Mouse (Mus musculus) thymus, adult 2 months (tissue): ENCODE data around the gene Gabarapl1. TPM values are rescaled to one million over a fixed set of nuclear protein-coding genes. Genes with fewer than 3 reads are reported as not detected.

Source experiments
- DNase-seq: peaks from one replicate; pipeline ENCODE4 v3.0.0; 2021
- H3K27ac ChIP-seq: fragments of 200-500 bp; 2 replicates; pipeline ENCODE4 v1.5.1; 2012; ENCODE audit warnings: low read length, control low read depth; ENCODE audit not compliant: control insufficient read depth, insufficient read depth
- H3K27me3 ChIP-seq: fragments of 200-500 bp; 2 replicates; pipeline ENCODE4 v1.6.1; 2012; ENCODE audit warnings: mild to moderate bottlenecking, low read length, moderate library complexity, mixed read lengths; ENCODE audit not compliant: control insufficient read depth, insufficient read depth
- H3K36me3 ChIP-seq: fragments of 200-500 bp; 2 replicates; pipeline ENCODE4 v1.6.1; 2012; ENCODE audit warnings: mild to moderate bottlenecking, low read length, moderate library complexity; ENCODE audit not compliant: control insufficient read depth, insufficient read depth
- H3K4me1 ChIP-seq: fragments of 200-500 bp; replicated peaks from 2 replicates; pipeline ENCODE4 v1.6.1; 2012; ENCODE audit warnings: low read length; ENCODE audit not compliant: control insufficient read depth, insufficient read depth
- H3K4me3 ChIP-seq: fragments of 200-500 bp; 2 replicates; pipeline ENCODE4 v1.5.1; 2012; ENCODE audit warnings: mild to moderate bottlenecking, low read length, control low read depth, moderate library complexity; ENCODE audit not compliant: control insufficient read depth, insufficient read depth
- CTCF ChIP-seq: fragments of 200-500 bp; IDR thresholded peaks from 2 replicates; pipeline ENCODE4 v1.5.1; 2012; ENCODE audit warnings: mild to moderate bottlenecking, control low read depth, low read length, moderate library complexity, borderline replicate concordance; ENCODE audit not compliant: control insufficient read depth, poor library complexity, insufficient read depth; ENCODE audit errors: extremely low read depth
- POLR2A ChIP-seq: fragments of 200-500 bp; IDR thresholded peaks from 2 replicates; pipeline ENCODE4 v1.6.1; 2012; ENCODE audit warnings: mild to moderate bottlenecking, low read length, control low read depth, moderate library complexity; ENCODE audit not compliant: control insufficient read depth, poor library complexity, insufficient read depth; ENCODE audit errors: extremely low read depth
- WGBS: fragments of 180-500 bp; shearing (Covaris S2); methylation state at CpG from one replicate; pipeline ENCODE4 v1.1.7; 2018; 5-methylcytosine and 5-hydroxymethylcytosine counted together
- polyA plus RNA-seq: library from polyadenylated mRNA; depleted of rRNA; stranded (reverse); fragments of >200 nt; gene quantifications from 2 replicates; pipeline ENCODE4 v1.2.3, GENCODE M21; 2012

Gene Gabarapl1
- polyA plus RNA-seq, 1 experiment = 29.8 TPM

DNA sequence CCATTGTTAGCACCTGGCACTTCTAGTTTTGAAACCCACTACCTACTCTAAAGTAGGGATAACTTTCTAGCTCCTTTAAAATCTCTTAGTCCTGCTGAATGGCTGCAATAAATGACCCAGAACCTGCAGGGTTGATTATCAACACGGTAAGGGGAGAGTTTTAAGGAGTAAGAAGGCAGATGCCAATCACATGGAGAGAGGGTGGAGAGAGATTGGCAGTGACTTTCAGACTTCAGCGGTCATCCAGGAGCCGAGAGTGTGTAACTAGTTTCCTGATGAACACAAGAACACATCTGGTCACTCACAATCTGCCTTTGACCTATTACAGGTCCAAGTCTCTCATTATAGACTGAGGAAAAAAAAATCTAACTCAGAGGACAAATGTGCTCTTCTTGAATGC is 20.6 kb upstream of the Gabarapl1 start, which contains the start of gene Tmem52b:
Gene Tmem52b (plus strand): TSS at position 189 of the 400 bp plus-strand sequence.
- Histone ChIP-seq H3K27me3 (no peaks in the 10 kb centered on the region), H3K36me3 (no peaks in the 10 kb centered on the region), H3K4me1 (no peaks in the 10 kb centered on the region), H3K4me3 (no peak within 1 kb of the TSS), H3K27ac (no peak within 1 kb of the TSS)
- 75% methylated on average over 3 of the region's 3 CpGs for WGBS
- TF ChIP-seq CTCF (no peak), POLR2A (no peak)
- DNase-seq = no peak

DNA sequence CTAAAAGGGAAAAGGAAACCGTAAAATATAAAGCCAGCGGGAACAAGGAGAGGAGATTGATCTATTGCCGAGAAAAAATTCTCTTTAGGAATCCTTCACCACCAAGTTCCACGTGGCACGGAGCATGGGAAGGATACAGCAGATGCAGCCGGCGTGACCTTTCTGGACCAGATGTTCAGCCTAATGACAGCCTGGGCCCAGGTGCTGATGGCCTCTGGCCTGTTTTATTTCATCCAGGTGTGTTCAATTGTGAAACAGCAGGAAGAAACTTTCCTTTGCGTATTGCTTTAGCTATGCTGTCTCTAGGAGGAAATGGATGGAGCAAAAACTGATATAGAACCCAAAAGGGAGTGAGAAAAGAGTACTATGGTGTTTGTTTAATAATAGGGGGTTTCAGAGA is 20.1 kb upstream of the Gabarapl1 start:
- Histone ChIP-seq H3K36me3 (no peaks in the 10 kb centered on the region), H3K27ac (no peak overlapping the region), H3K4me3 (no peak overlapping the region), H3K27me3 (no peaks in the 10 kb centered on the region), H3K4me1 (no peaks in the 10 kb centered on the region)
- WGBS = 81% methylated on average over 8 of the region's 8 CpGs
- DNase-seq = no peak
- no peak for TF ChIP-seq CTCF
- no peak for TF ChIP-seq POLR2A

DNA sequence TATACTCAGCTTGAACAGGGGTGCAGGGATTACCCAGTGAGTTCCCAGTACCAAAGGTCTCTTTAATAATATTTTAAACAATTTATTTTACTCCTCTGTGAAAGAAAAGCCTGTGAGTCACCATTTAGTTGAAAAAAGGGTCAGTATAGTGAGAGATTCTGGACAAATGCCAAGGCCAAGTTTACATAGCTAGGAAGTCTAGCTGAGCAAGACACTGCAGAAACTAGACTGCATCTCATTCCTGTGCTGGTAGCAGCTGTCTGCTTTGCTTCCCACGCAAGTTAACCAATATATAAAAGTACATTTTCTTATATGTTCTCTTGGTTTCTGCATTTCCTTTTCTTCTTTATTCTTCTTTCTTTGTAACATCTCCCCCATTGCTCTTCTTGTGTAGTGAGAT is 19.6 kb upstream of the Gabarapl1 start:
- TF ChIP-seq POLR2A (no peak), CTCF (no peak)
- H3K27me3 ChIP-seq = no peaks in the 10 kb centered on the region
- no peak for DNase-seq
- no peaks in the 10 kb centered on the region for H3K4me1 ChIP-seq
- WGBS = 66% methylated on average over 1 of the region's 1 CpGs
- H3K27ac ChIP-seq = no peak overlapping the region
- no peaks in the 10 kb centered on the region for H3K36me3 ChIP-seq
- H3K4me3 ChIP-seq = no peak overlapping the region

DNA sequence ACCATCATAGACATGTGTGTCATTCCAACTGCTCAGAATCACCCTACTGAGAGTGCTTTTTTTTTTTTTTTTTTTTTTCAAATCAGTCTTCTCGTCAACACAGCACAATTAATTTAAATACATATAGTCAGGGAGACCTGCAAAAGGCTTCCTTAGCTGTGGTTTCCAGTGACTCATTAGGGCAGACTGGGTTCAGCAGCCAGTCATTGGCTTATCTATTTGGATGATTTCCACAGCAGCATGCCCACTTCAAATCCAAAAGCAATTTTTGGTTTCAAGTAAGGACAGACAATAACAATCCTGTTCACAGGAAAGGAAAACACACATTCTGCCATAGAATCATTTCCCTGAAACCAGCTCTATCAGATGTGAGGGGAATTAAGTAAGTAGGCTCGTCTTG is 18.6 kb upstream of the Gabarapl1 start:
- no peak overlapping the region for H3K4me3 ChIP-seq
- H3K27me3 ChIP-seq = no peaks in the 10 kb centered on the region
- H3K27ac ChIP-seq = no peak overlapping the region
- TF ChIP-seq POLR2A = no peak
- no peak for TF ChIP-seq CTCF
- 88% methylated on average over 2 of the region's 2 CpGs for WGBS
- no peak for DNase-seq
- no peaks in the 10 kb centered on the region for H3K36me3 ChIP-seq
- no peaks in the 10 kb centered on the region for H3K4me1 ChIP-seq

DNA sequence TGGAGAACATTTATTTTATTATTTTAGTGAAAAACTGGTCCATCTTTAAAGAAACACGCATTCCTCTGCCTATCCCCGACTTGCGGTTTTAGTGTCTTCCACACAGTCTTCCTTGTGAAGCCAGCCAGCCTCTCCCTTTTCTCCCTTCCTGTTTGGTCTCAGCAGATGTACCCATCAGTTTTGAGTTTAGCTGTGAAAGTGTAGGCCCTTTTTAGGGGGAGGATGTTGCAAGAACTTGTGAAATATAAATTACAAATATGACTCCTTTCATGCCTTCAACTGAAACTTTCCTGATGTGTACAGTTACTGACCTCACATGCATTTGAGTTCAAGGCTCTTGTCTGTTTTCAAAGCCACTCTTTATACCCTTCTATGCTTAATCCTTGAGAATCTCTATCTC is 17.9 kb upstream of the Gabarapl1 start:
- no peaks in the 10 kb centered on the region for H3K27me3 ChIP-seq
- H3K36me3 ChIP-seq = no peaks in the 10 kb centered on the region
- no peaks in the 10 kb centered on the region for H3K4me1 ChIP-seq
- 97% methylated on average over 3 of the region's 3 CpGs for WGBS
- no peak overlapping the region for H3K27ac ChIP-seq
- no peak for DNase-seq
- H3K4me3 ChIP-seq = no peak overlapping the region
- TF ChIP-seq POLR2A (no peak), CTCF (no peak)

DNA sequence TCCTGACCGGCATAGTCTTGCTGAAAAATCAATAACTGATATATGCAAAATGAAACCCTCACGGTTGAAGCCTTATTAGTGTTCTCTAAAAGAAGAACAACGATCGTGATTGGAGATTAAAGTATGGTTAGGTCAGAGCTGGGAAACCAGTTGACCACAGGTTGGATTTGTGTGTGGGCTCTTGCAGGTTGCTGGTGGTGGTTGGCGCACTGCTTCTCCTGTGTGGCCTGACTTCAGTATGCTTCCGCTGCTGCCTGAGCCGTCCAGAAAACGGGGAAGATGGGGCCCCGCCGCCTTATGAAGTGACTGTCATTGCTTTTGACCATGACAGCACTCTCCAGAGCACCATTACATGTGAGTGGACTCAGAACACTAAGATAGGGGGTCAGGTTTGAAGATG is 16.6 kb upstream of the Gabarapl1 start:
- H3K27ac ChIP-seq = no peak overlapping the region
- H3K4me3 ChIP-seq = no peak overlapping the region
- WGBS = 75% methylated on average over 10 of the region's 10 CpGs
- TF ChIP-seq POLR2A = no peak
- TF ChIP-seq CTCF = no peak
- DNase-seq = no peak
- H3K36me3 ChIP-seq = no peaks in the 10 kb centered on the region
- no peaks in the 10 kb centered on the region for H3K27me3 ChIP-seq
- no peaks in the 10 kb centered on the region for H3K4me1 ChIP-seq

DNA sequence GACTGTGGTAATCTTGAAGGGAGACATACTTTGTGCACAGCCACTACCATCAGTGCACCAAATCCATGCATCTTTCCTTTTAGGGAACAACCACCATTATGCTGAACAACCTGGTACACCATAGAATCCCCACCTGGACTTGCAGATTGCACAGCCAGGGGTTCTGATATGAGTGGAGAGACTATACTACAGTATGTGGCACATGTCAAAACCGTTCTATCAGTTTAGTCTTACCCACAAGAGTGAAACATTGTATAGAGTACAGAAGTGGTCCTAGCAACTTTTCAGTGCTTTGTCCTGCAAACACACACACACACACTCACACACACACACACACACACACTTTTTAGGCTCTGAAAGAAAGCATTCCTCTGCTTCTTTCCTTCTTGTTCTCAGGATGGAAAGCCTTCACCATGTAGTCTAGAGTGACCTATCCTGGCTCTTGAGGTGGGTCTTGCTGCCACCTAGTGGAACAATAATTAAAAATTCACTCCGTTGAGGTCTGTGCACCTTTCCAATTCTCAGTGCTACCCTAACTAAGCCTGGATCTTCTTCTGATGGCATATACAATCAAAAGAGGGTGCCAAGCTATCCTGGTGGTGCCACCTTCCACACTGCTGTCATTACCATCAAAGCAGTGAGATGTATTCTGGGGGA is 15.1 kb upstream of the Gabarapl1 start:
- H3K4me3 ChIP-seq = no peak overlapping the region
- WGBS = 50% methylated on average over 2 of the region's 2 CpGs
- H3K27me3 ChIP-seq = no peaks in the 10 kb centered on the region
- no peaks in the 10 kb centered on the region for H3K36me3 ChIP-seq
- H3K27ac ChIP-seq = no peak overlapping the region
- DNase-seq = peak; percentile 19
- H3K4me1 ChIP-seq = no peaks in the 10 kb centered on the region
- TF ChIP-seq CTCF (no peak), POLR2A (no peak)
